Mouse (Mus musculus): ENCODE results near the gene Fbxo21. TPM values are rescaled to one million over a fixed set of nuclear protein-coding genes. Genes with fewer than 3 reads are reported as not detected.

Gene Fbxo21
- polyA plus RNA-seq (2012; rRNA removed; ENCODE audit: low replicate concordance): 9.3 and 11.0 TPM in 2 replicates

DNA sequence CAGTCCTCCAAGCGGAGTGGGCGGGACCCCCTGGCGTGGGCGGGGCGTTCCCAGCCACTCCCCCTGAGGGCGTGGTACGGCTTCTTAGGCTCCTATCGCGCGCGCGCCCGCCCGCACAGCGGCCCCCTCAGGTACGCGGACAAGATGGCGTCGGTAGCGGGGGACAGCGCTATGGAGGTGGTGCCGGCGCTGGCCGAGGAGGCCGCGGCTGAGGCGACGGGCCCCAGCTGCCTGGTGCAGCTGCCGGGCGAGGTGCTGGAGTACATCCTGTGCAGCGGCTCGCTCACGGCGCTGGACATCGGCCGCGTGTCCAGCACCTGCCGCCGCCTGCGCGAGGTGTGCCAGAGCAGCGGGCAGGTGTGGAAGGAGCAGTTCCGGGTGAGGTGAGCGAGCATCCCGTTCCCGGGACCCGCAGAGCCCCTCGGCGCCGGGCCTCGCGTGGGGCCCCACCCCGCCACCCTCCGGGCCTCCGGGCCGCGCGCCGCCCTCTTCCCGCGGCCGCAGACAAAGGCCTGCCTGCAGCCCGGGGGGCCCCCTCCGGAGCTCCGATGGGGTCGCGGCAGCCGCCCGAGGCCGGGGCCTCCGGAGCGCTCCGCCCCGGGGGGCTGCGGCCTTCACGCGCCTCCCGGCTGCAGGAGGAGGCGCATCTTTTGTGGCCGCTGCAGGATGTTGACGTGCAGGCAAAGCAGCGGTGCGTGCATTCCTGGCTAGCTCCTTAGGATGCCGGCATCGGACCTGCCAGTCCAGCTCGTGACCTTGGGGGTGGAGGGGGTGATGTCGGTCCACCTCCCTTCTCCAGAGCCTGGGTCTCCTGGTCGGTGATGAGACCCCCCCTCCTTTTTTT is at the start of gene Fbxo21:
TSS of gene Fbxo21 (plus strand) at position 74 of the 844 bp plus-strand sequence.

GRCm38 (mm10) chr5:118027698-118028190 is 51.2 kb downstream of the Fbxo21 start, which contains the start of gene Tesc:
Tesc (plus strand) TSS chr5:118027743.

Other genes with a start within 250 kb of the Fbxo21 start
- gene Nos1, start 195.7 kb upstream of the Fbxo21 start, polyA plus RNA-seq (2012; rRNA removed; ENCODE audit: low replicate concordance): 0.30 and 0.98 TPM in 2 replicates
- gene Tesc, start 51.0 kb downstream of the Fbxo21 start, polyA plus RNA-seq (2012; rRNA removed; ENCODE audit: low replicate concordance): 18.5 and 44.9 TPM in 2 replicates
- 25.7 and 29.0 TPM in 2 replicates for gene Fbxw8, start 178.7 kb downstream of the Fbxo21 start, polyA plus RNA-seq (2012; rRNA removed; ENCODE audit: low replicate concordance)
- not detected in 2 replicates for gene Hrk, start 187.9 kb downstream of the Fbxo21 start, polyA plus RNA-seq (2012; rRNA removed; ENCODE audit: low replicate concordance)